Mouse (Mus musculus) liver, adult 2 months (tissue): ENCODE results near the gene Rlbp1.

Experiments used
- CTCF ChIP-seq: fragments of 200-500 bp; IDR thresholded peaks from 2 replicates; pipeline ENCODE4 v1.5.1; 2011; ENCODE audit warnings: low read depth, low read length, control low read depth
- POLR2A ChIP-seq: fragments of 200-500 bp; IDR thresholded peaks from 2 replicates; pipeline ENCODE4 v1.6.1; 2011; ENCODE audit warnings: low read length, control low read depth; ENCODE audit not compliant: insufficient read depth; ENCODE audit errors: extremely low read depth

GRCm38 (mm10) chr7:79376516-79377275 is 10.2 kb downstream of the Rlbp1 start:
- TF ChIP-seq POLR2A, result no peak
- TF ChIP-seq CTCF, result no peak
